Mouse (Mus musculus): ENCODE measurements around the gene Gm5072. TPM values are rescaled to one million over a fixed set of nuclear protein-coding genes. Genes with fewer than 3 reads are reported as not detected.

Gene Gm5072
- polyA plus RNA-seq (2017; shearing (Covaris generic)): not detected

DNA sequence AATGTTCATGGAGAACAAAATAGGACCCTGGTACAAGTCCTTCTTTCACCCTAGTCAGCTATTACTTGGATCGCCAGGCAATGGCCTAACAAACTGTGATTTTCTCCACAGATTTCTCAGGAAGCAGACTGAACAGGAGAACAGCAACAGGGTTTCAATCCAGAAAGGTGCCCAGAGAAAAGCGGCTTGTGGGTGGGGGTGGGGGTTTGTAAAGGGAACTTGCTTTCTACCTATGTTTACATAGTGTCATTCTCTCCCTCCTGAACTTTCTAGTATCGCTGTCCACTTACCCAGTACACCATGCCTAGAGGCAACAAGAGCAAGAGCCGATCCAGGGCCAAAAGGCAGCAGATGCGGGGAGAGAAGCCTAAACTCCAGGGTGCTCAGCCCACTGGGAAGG lies at the start of gene Gm5072:
Gm5072 (plus strand) TSS at position 301 of the 400 bp plus-strand sequence.

Other genes starting within 250 kb of the Gm5072 start
- not detected for gene Mageb2, start 60.8 kb upstream of the Gm5072 start, polyA plus RNA-seq (2017; shearing (Covaris generic))
- gene Gm8914, start 87.6 kb downstream of the Gm5072 start, polyA plus RNA-seq (2017; shearing (Covaris generic)): not detected
- not detected for gene 1700084M14Rik, start 183.4 kb downstream of the Gm5072 start, polyA plus RNA-seq (2017; shearing (Covaris generic))
- not detected for gene Gm14781, start 239.7 kb downstream of the Gm5072 start, polyA plus RNA-seq (2017; shearing (Covaris generic))